Mouse (Mus musculus) gastrocnemius, adult 18-20 months (tissue): Measurements from ENCODE around the gene Rasgrp2. TPM values are rescaled to one million over a fixed set of nuclear protein-coding genes. Genes with fewer than 3 reads are reported as not detected.

Experiments used
- DNase-seq: peaks from one replicate; pipeline ENCODE4 v3.0.0; 2021; ENCODE audit warnings: low spot score
- total RNA-seq, 2 experiments: library from RNA; stranded (reverse); gene quantifications; 2 replicates each; pipeline ENCODE4 v1.2.3; 2021

The Rasgrp2 gene
- total RNA-seq, 2 experiments from 2014 or later = 8.3 to 18.2 TPM

GRCm38 (mm10) chr19:6382323-6382924 is 16.7 kb upstream of the Rasgrp2 start:
- no peak for DNase-seq

GRCm38 (mm10) chr19:6383470-6383869 is 15.7 kb upstream of the Rasgrp2 start:
- DNase-seq = peak; percentile 74

- peak; percentile 96 for DNase-seq
Observed at GRCm38 (mm10) chr19:6384128-6384527, 15.0 kb upstream of the Rasgrp2 start, which contains the start of gene Pygm. Gene Pygm (plus strand): TSS chr19:6384399.

- peak; percentile 86 for DNase-seq
Observed at GRCm38 (mm10) chr19:6384954-6385353, 14.2 kb upstream of the Rasgrp2 start.

GRCm38 (mm10) chr19:6385419-6385818 is 13.7 kb upstream of the Rasgrp2 start:
- DNase-seq = no peak

GRCm38 (mm10) chr19:6385821-6386220 is 13.3 kb upstream of the Rasgrp2 start:
- no peak for DNase-seq

GRCm38 (mm10) chr19:6386234-6386633 is 12.9 kb upstream of the Rasgrp2 start:
- DNase-seq = no peak

- peak; percentile 74 for DNase-seq
Observed at GRCm38 (mm10) chr19:6388006-6388405, 11.1 kb upstream of the Rasgrp2 start.

GRCm38 (mm10) chr19:6389803-6390202 is 9.3 kb upstream of the Rasgrp2 start:
- DNase-seq = no peak

GRCm38 (mm10) chr19:6390251-6390650 is 8.9 kb upstream of the Rasgrp2 start:
- DNase-seq = no peak

GRCm38 (mm10) chr19:6392743-6393393 is 6.3 kb upstream of the Rasgrp2 start:
- no peak for DNase-seq

GRCm38 (mm10) chr19:6393637-6394036 is 5.5 kb upstream of the Rasgrp2 start:
- DNase-seq = no peak

- DNase-seq = no peak
Observed at GRCm38 (mm10) chr19:6396237-6396636, 2.9 kb upstream of the Rasgrp2 start.

- DNase-seq = no peak
Observed at GRCm38 (mm10) chr19:6397582-6398249, 1.4 kb upstream of the Rasgrp2 start.

- peak; percentile 78 for DNase-seq
Observed at GRCm38 (mm10) chr19:6398447-6399284, 474 bp upstream of the Rasgrp2 start.

GRCm38 (mm10) chr19:6400096-6401086 is 1.3 kb downstream of the Rasgrp2 start:
- DNase-seq = no peak

GRCm38 (mm10) chr19:6401131-6401815 is 2.1 kb downstream of the Rasgrp2 start:
- DNase-seq = peak; percentile 85

GRCm38 (mm10) chr19:6401951-6402350 is 2.8 kb downstream of the Rasgrp2 start:
- DNase-seq = no peak

- DNase-seq = no peak
Observed at GRCm38 (mm10) chr19:6403869-6404268, 4.7 kb downstream of the Rasgrp2 start.

- DNase-seq = no peak
Observed at GRCm38 (mm10) chr19:6405433-6405832, 6.3 kb downstream of the Rasgrp2 start.
